Mouse (Mus musculus): ENCODE data around the gene Prkca.

GRCm38 (mm10) chr11:108382664-108383063, 38.9 kb upstream of the Prkca start:
- TF ChIP-seq CTCF (IDR thresholded peaks at IDR 0.05; ENCODE audit: low read depth) = no peak
- TF ChIP-seq EP300 (IDR thresholded peaks at IDR 0.05; ENCODE audit: low read depth) = no peak
